Mouse (Mus musculus) lung, postnatal 0 days (tissue): ENCODE measurements at regions not wholly inside any gene's neighbourhood (a gene's known extent, or its start where the extent isn't known, plus 50 kb on each side); places are given as distances from the start of the nearest gene placed in this dataset.

ENCODE experiments used
- ATAC-seq: fragments of 200-750 bp; cut with Nextera tagmentation; 2 replicates; pipeline ENCODE4 v1.8.0; 2017; ENCODE audit warnings: moderate library complexity
- DNase-seq: peaks from one replicate; pipeline ENCODE4 v3.0.0-alpha.2; 2016; ENCODE audit warnings: low spot score
- H3K27ac ChIP-seq: fragments of 300-500 bp; sonication (generic); 2 replicates; pipeline ENCODE4 v1.5.1; 2014; ENCODE audit warnings: antibody characterized with exemption, mild to moderate bottlenecking, low read length, mixed read lengths
- H3K27me3 ChIP-seq: fragments of 300-500 bp; sonication (generic); replicated peaks from 2 replicates; pipeline ENCODE4 v1.6.1; 2014; ENCODE audit warnings: low read length, mixed read lengths; ENCODE audit not compliant: insufficient read depth
- H3K36me3 ChIP-seq: fragments of 300-500 bp; sonication (generic); 2 replicates; pipeline ENCODE4 v1.6.1; 2014; ENCODE audit warnings: low read length, mixed read lengths; ENCODE audit not compliant: insufficient read depth
- H3K4me1 ChIP-seq: fragments of 300-500 bp; sonication (generic); 2 replicates; pipeline ENCODE4 v1.6.1; 2014; ENCODE audit warnings: antibody characterized with exemption, low read depth, low read length, mixed read lengths; ENCODE audit not compliant: insufficient read depth
- H3K4me2 ChIP-seq: fragments of 300-500 bp; sonication (generic); replicated peaks from 2 replicates; pipeline ENCODE4 v1.6.1; 2014; ENCODE audit warnings: low read depth, mild to moderate bottlenecking, low read length, moderate library complexity, mixed read lengths
- H3K4me3 ChIP-seq: fragments of 300-500 bp; sonication (generic); 2 replicates; pipeline ENCODE4 v1.5.1; 2014; ENCODE audit warnings: low read depth, low read length
- H3K9ac ChIP-seq: fragments of 300-500 bp; sonication (generic); replicated peaks from 2 replicates; pipeline ENCODE4 v1.6.1; 2014; ENCODE audit warnings: low read depth, mild to moderate bottlenecking
- H3K9me3 ChIP-seq: fragments of 300-500 bp; sonication (generic); 2 replicates; pipeline ENCODE4 v1.6.1; 2016; ENCODE audit warnings: low read length, mixed read lengths
- CTCF ChIP-seq: IDR thresholded peaks from 2 replicates; pipeline ENCODE4 v1.5.1; 2016; ENCODE audit warnings: antibody characterized with exemption, mild to moderate bottlenecking
- EP300 ChIP-seq: IDR thresholded peaks from 2 replicates; pipeline ENCODE4 v1.6.1; 2016; ENCODE audit warnings: antibody characterized with exemption, mild to moderate bottlenecking, control low read depth
- WGBS: fragments of 180-500 bp; shearing (Covaris S2); extraction: QIAGEN DNeasy Blood & Tissue Kit; methylation state at CpG from one replicate; pipeline ENCODE4 v1.1.7; 2014; 5-methylcytosine and 5-hydroxymethylcytosine counted together

DNA sequence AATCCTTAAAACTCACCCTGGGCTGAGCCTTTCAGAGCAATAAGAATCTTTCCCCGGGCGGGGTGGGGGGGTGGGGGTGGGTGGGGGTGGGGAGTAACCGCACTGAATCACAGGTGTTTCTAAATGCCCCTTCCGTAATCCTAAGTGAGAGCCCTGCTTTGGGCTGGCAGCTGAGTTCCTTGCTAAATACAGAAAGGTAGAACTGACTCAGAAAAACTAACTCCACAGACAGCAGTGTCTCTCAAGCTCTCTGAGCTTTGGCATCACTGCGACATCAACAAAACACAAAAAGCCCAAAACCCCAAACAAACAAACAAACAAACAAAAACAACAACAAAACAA lies 105.9 kb upstream of the Map4k3 start:
- Histone ChIP-seq H3K9ac (no peak overlapping the region), H3K4me2 (0 out of 2 replicates have a peak overlapping the region, but pooled peaks have one; percentile 5), H3K4me1 (no peaks in the 10 kb centered on the region), H3K36me3 (no peaks in the 10 kb centered on the region), H3K27me3 (no peaks in the 10 kb centered on the region), H3K4me3 (no peak overlapping the region), H3K9me3 (no peaks in the 10 kb centered on the region), H3K27ac (peak overlapping the region; percentile 38)
- no peak for DNase-seq
- WGBS = 33% methylated on average over 5 of the region's 5 CpGs
- no peak for TF ChIP-seq CTCF
- no peak for TF ChIP-seq EP300
- ATAC-seq = peak; percentile 74

DNA sequence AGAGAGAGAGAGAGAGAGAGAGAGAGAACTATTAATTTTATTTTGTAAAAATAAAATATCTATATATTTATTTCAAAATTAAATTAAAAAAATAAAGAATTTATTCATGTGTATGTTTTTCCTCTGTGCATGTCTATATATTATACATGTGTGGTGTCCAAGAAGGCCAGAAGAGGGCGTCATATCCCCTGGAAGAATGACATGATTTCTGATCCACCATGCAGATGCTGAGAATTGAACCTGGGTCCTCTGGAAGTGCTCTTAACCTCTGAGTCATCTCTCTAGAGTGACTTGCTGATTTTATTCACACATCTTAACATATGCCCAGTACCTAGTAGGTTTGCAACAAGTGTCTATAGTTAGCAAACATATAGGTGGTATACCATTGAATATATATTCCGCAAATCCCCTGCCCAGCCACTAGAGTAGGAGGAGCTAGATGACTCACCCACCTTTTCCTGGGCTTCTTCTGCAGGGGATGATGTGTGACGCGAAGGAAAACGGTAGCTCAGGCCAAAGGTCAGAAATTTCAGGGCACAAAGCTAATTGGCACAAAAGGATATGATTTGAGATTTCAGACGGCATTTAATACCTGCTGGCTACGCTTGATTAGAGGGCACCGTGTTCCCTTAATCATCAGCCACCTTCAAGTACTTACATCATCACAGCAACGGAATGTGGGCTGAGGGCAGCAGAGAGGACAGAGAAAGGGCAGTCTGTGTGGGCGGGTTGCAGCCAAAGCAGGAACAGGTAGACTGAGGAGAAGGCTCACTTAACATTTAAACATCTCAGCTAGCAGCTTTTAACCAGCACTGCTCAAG lies 105.3 kb upstream of the Map4k3 start:
- Histone ChIP-seq H3K9ac (no peak overlapping the region), H3K4me3 (no peak overlapping the region), H3K27me3 (no peaks in the 10 kb centered on the region), H3K9me3 (no peaks in the 10 kb centered on the region), H3K36me3 (no peaks in the 10 kb centered on the region), H3K4me2 (0 out of 2 replicates have a peak overlapping the region, but pooled peaks have one; percentile 5), H3K27ac (peak overlapping the region; percentile 38), H3K4me1 (no peaks in the 10 kb centered on the region)
- WGBS = 28% methylated on average over 10 of the region's 10 CpGs
- TF ChIP-seq CTCF = peak; percentile 35; the same call in 1 of the 2 replicates
- no peak for TF ChIP-seq EP300
- ATAC-seq = peak; percentile 81
- DNase-seq = peak; percentile 81

DNA sequence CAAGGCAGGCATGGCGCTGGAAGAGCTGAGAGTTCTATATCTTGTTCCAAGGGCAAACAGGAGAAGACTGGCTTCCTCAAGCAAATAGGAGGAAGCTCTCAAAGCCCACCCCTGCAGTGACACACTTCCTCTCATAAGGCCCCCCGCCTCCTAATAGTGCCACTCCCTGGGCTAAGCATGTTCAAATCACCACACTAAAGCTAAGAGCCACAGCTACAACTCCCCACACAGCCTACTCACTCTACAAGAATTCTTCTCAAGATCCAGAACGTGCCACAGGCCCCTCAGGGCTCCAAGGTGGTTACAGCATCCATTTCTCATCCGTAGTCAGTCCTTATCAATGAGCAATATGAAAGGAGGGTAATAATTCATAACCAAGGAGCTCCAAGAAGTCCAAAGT lies 103.4 kb upstream of the Map4k3 start:
- Histone ChIP-seq H3K27me3 (no peaks in the 10 kb centered on the region), H3K9me3 (no peaks in the 10 kb centered on the region), H3K27ac (no peak overlapping the region), H3K4me1 (no peaks in the 10 kb centered on the region), H3K9ac (no peak overlapping the region), H3K36me3 (no peaks in the 10 kb centered on the region), H3K4me3 (no peak overlapping the region), H3K4me2 (no peak overlapping the region)
- ATAC-seq (no peak), DNase-seq (no peak)
- 79% methylated on average over 4 of the region's 4 CpGs for WGBS
- TF ChIP-seq CTCF (no peak), EP300 (no peak)

DNA sequence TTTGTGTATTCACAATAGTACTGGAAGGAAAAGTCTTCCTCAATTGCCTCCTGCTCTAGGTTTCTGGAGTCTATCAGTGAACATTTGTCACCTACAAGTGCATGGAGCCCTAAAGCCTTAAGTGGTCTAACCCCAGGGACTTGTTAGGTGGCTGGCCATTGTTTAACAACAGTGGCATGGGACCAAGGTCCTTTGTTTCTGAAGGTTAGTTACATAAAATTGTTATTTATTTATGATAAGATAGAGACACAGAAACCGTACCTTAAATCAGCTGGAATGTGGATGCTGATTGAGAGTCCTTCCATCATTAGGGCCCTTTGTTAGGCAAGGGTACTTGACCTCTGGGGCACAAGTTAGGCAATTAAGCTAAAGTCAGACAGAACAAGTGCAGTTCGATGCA lies 99.6 kb upstream of the Map4k3 start:
- Histone ChIP-seq H3K9ac (no peak overlapping the region), H3K4me3 (no peak overlapping the region), H3K36me3 (no peaks in the 10 kb centered on the region), H3K27me3 (no peaks in the 10 kb centered on the region), H3K4me2 (no peak overlapping the region), H3K4me1 (peaks cover 15% of the 10 kb centered on the region), H3K27ac (no peak overlapping the region), H3K9me3 (no peaks in the 10 kb centered on the region)
- DNase-seq (no peak), ATAC-seq (no peak)
- no peak for TF ChIP-seq EP300
- TF ChIP-seq CTCF = no peak
- 31% methylated on average over 2 of the region's 2 CpGs for WGBS

DNA sequence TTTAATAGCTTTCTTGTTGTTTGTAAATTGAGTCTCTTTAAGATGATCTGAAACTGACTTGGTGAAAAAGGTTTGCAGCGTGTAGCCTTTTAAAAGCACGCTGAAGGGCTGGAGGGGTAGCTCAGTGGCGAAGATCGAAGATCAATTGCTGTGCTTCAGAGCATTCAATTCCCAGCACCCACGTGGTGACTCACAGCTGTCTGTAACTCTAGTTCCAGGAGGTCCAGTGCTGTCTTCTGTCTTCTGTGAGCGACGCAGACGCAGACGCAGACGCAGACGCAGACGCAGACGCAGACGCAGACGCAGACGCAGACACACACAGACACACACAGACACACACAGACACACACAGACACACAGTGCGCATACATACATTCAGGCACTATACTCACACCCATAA lies 99.1 kb upstream of the Map4k3 start:
- Histone ChIP-seq H3K36me3 (no peaks in the 10 kb centered on the region), H3K9me3 (no peaks in the 10 kb centered on the region), H3K4me3 (no peak overlapping the region), H3K27ac (no peak overlapping the region), H3K9ac (no peak overlapping the region), H3K4me2 (no peak overlapping the region), H3K27me3 (no peaks in the 10 kb centered on the region), H3K4me1 (peaks cover 15% of the 10 kb centered on the region)
- DNase-seq (no peak), ATAC-seq (no peak)
- TF ChIP-seq EP300 (no peak), CTCF (no peak)
- 88% methylated on average over 17 of the region's 17 CpGs for WGBS

DNA sequence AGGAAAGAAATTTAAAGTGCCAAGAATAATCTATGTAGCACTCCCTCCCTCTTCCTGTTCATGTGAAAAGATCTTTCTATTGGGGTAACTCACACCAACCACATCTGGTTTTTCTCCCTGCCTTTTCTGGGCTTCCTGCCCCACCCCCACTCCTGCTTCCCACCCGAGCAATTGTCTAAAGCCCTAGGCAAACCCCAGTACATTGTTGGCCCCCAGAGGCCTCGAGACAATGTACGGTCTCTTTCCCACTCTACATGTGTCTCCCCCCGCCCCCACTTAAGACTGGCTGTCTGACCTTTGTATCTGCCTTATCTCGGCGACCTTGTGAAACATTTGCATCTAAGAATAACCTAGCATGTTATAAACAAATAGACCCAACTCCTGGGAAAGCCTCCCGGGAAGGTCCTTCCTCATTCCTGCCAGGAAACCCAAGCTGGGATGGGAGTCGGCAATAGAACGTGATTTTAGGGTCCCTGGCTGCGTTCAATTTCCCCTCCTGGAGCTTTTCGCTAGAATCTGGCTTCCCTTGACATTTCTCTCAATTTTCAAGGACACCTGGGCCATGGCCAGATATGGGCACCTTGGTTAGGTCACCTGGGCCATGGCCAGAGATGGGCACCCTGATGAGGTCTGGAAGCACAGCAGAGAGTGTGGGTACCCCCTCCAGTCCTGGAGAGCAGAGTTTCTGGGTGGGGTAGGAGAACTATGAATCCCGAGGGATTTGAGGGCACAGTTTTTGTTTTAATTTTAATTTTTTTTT lies 97.9 kb upstream of the Map4k3 start:
- 13% methylated on average over 12 of the region's 12 CpGs for WGBS
- Histone ChIP-seq H3K27ac (peak overlapping the region; percentile 69), H3K27me3 (no peaks in the 10 kb centered on the region), H3K4me2 (peak overlapping the region; percentile 22), H3K9ac (no peak overlapping the region), H3K4me3 (no peak overlapping the region), H3K36me3 (no peaks in the 10 kb centered on the region), H3K9me3 (no peaks in the 10 kb centered on the region), H3K4me1 (peaks cover 15% of the 10 kb centered on the region)
- TF ChIP-seq CTCF (no peak), EP300 (peak; percentile 49)
- ATAC-seq (peak; percentile 82), DNase-seq (peak; percentile 51)
